Mouse (Mus musculus): ENCODE measurements around the gene Cela3a. TPM values are rescaled to one million over a fixed set of nuclear protein-coding genes. Genes with fewer than 3 reads are reported as not detected.
"Not testable (repeated sequence)": the region's sequence is repeated elsewhere in the genome, so short reads cannot be mapped to it uniquely, and the experiment has no call there.

Gene Cela3a
- total RNA-seq, 1 experiment from 2014 or later = not detected

DNA sequence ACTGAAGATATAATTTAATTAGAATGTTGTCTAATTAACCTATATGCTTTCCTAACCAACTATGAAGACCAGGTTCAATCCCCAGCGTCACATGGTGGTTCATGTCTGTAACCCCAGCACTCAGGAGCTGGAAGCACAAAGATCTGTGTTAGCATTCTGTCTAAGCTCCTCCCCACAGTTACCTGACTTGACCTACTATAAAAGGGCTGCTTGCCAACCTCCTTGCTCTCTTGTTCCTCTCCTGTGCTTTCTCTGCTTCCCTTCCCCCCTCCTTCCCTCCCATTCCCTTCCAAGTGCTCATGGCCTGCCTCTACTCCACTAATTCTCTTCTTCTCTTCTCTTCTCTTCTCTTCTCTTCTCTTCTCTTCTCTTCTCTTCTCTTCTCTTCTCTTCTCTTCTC lies 5.3 kb upstream of the Cela3a start:
- DNase-seq = no peak

GRCm38 (mm10) chr4:137412185-137412709 lies 2.7 kb upstream of the Cela3a start:
- not testable (repeated sequence) for DNase-seq

DNA sequence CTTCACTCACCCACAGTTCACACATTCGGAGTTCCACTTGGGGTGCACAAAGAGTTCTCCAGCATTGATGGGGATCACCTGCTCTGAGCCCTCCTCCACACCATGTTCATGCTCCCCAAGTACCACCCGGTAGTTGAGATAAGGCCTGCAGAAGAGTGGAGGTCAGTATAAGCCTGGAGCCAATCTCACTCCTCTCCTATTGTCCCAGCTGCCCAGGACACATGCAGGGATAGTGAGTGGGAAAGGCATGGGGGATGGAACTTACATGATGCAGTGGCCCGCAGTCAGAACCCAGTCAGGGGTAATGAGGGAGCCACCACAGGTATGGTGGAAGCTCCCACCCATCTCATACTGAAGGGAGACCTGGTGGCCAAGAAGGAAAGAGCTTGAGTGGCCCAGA lies 4.0 kb downstream of the Cela3a start:
- DNase-seq = no peak

GRCm38 (mm10) chr4:137396641-137397525 lies 12.7 kb downstream of the Cela3a start:
- DNase-seq = peak; percentile 65

DNA sequence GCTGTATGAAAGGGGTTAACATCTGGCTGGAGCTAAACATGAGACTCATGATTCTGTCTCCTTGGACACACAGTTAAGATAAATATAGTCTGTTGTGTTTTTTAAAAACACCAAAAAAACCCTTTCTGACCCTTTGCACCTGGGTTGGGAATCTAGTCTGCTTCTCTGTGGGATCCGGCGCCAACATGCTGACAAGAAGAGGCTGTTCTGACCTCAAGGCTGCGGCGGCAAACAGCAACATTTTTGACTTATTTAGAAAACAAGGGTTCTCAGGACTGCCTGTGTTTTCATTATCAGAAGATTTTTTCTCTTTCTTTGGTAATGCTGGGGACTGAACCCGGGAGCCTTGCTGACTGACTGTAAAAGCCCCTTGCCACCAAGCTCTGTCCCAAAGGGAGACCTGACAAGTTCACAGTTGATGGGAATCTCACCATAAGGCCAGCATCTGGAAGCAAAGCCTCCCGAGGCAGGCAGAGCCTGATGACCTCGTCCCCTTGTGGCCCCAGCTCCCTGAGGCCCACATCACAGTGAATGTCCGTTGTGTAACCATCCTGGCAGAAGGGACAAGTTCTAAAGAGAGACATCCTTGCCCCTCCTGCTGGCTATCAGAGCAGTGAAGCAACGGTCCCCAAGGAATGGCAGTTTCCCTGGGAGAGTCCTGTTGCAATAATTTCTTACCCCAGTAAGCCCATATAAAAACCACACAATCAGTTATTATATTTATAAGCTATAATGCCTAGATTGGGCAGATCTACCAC lies 16.0 kb downstream of the Cela3a start:
- peak; percentile 36 for DNase-seq

DNA sequence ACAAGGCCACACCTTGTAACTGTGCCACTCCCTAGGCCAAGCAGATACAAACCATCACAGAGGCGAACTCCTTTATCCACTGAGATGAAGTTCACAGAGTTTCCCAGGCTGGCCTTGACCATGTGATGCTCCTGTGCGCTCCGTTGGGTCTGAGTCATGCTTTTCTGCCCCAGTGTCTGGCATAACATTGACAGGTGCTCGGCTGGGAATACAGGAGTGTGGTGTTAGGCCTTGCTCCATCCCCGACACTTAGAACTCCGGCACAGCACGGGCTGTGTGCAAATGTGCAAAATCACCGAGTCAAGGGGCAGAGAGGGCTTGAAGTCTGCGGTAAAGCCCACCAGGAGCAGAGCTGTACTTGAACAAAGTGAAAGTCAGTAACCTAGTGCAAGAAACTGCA lies 16.7 kb downstream of the Cela3a start:
- DNase-seq = peak; percentile 38

DNA sequence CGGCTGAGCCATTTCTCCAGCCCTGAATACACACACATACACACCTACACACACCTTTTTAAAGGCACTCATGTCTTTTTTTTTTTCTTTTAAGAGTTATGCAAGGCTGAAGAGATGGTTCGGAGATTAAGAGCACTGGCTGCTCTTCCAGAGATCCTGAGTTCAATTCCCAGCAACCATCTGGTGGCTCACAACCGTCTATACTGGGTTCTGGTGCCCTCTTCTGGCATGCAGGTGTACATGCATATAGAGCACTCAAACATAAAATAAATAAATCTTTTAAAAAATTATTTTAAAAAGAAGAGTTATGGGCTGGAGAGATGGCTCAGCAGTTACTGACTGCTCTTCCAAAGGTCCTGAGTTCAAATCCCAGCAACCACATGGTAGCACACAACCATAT lies 18.3 kb downstream of the Cela3a start:
- DNase-seq = no peak

- DNase-seq = no peak
These were observed 19.4 kb downstream of the Cela3a start for GRCm38 (mm10) chr4:137390196-137390595.

- DNase-seq = no peak
These were observed 20.6 kb downstream of the Cela3a start for GRCm38 (mm10) chr4:137388983-137389382.

- DNase-seq = peak; percentile 79
These were observed 21.4 kb downstream of the Cela3a start for GRCm38 (mm10) chr4:137388059-137388794.

- no peak for DNase-seq
These were observed 22.0 kb downstream of the Cela3a start for GRCm38 (mm10) chr4:137387482-137388058.

DNA sequence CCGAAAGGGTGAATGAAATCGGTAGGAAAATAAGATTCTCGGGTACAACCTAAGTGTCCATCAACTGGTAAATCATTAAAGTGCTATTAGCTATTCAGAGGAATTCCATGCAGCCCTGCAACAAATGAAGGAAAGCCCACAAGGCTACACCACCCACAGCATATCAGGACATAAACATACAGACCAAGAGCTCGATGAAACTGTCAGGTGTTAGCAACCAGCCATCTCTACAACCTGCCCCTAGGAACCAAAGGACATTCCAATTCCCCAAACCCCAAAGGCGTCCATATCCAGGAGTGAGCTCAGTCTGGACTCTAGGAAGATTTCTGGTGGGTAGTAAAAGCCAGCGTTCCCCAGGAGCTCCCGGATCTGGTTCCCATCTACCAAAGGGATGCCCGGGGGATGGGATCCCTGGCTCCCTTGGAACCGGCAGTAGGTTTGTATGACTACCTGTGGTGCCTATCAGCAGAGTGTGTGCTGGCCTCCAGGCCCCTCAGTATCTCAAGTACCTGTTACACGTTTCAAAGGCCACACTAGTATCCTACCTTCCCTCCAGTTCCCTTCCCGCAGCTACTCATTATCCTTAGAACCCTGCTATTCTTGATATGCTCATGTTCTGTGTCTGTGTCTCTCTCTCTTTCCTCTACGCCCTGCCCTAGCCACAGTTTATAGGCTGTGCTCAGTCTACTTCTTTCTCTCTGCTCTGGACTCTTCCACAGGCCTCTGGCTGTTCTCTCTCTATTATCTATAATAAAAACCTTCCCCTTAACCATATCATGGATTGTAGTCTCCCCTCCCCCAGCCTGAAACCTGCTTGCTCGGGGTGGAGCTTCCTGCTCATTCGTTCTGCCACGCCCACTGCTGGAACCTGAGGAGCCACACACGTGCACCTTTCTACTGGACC lies 28.6 kb downstream of the Cela3a start:
- no peak for DNase-seq

DNA sequence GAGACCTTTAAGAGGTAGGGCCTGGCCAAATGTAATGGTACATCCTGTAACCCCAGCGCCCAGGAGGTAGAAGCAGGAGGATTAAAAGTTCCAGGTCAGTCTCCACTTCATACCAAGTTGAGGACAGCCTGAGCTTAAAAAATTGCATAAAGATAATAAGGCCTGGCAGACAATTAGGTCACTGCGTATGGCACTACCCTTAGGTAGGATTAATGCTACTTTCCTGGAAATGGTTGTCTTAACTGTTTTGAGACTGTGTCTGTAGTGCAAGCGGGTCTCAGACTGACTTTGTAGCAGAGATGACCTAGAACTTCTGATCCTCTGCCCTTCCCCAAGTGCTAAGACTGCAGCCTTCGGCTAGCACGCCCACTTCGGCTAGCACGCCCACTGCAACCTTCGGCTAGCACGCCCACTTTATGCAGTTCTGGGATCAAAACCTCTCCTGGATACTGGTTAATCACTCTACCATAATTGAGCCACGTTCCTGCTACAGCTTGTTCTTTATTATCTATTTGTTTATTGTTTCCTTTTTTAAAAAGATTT lies 29.8 kb downstream of the Cela3a start:
- no peak for DNase-seq

DNA sequence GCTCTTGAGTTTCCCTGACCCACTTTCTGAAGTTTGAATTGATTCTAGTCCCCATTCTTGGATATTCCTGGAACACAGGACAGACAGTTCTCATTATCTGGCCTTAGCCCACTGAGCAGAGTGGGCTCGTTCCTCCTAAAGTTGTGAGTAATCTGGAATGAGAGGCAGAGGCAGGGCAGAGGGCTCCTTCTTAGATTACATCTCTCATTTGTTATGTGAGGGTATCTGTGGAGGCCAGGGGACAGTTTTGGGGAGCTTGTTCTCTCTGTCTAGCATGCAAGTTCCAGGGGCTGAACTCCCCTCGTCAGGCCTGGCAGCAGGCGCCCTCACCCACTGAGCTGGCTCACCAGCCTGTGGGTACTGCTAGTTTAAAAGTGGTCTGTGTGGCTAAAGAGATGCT lies 30.5 kb downstream of the Cela3a start:
- DNase-seq = no peak

DNA sequence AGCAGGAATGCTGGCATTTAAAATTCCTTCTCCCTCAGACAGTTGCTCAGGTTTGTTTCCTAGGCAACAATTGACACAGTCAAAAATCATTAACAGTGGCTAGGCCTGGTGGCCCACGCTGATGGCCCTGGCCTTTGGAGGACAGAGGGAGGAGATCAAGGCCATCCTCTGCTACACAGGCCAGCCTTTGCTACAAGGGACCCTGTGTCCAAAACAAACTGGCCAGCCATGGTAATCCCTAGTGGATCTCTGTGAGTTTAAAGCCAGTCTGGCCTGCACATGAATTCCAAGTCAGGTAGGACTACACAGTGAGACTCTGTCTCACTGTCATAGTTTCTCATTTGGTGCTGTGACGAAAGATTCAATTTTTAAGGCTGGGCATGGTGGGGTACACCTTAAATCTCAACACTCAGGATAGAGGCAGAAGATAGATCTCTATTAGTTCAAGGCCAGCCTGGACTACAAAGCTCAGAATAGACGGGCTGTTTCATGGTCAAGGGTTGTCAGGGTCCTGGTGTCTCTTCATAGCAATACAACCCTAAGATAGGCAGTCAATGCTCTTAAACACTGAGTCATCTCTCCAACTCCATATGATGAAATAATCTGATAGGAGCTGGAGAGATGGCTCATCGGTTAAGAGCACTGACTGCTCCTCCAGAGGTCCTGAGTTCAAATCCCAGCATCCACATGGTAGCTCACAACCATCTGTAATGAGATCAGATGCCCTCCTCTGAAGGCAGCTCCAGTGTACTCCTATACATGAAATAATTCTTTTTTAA lies 31.9 kb downstream of the Cela3a start:
- DNase-seq = no peak

- no peak for DNase-seq
These were observed 32.8 kb downstream of the Cela3a start for GRCm38 (mm10) chr4:137376778-137377177.

DNA sequence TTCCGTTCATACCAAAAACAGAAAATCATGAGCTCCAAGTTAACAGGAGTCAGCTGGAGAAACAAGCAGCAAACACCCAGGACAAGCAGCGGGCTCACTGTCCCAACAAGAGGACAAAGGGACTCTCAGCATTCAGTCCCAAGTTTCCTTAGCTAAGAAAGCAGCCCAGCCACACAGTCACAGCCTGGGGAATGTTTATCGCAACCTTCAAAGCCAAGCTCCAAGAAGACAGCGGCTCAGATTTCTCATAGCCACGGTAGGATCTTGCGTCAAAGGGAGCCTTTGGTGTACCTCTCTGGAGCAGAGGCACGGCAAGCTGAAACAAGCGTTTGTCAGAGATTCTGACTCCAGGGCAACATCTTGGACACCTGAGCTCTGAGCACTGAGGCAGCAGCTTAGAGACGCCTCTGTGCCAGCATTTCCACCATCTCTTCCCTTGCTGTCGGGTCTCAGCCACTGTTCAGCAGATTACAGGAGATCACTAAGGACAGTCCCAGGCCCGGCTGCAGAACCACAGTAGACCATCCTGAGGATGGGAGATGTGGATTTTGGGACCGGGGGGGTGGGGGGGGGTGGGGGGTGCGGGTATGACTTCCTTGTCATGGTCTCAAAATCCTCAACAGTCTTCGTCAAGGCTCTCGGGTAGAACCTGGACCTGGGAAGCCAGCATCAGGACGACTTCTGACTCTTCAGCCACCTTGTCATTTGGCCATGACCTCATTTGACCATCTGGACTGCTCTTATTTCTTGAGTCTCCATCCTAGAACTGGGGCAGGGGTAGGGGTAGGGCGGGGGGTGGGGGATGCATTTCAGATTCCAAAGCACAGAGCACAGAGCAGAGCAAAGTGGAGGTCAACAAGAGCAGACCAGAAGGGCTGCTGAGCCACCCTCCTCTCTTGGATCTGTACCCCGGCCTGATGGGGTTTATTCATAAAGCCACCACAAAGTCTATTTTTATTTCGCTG lies 34.0 kb downstream of the Cela3a start:
- no peak for DNase-seq

GRCm38 (mm10) chr4:137373711-137374110 lies 35.9 kb downstream of the Cela3a start:
- DNase-seq = no peak
